Mouse (Mus musculus): ENCODE data around the gene Pnpla3. TPM values are rescaled to one million over a fixed set of nuclear protein-coding genes. Genes with fewer than 3 reads are reported as not detected.

Gene Pnpla3
- polyA plus RNA-seq, 1 experiment from 2014 or later = 6.0 TPM

- ATAC-seq = no peak
- Histone ChIP-seq H3K36me3 (ENCODE audit: control insufficient read depth, insufficient read depth, low read length) (no peaks in the 10 kb centered on the region), H3K4me3 (ENCODE audit: low read length) (no peak overlapping the region), H3K4me2 (ENCODE audit: low read length) (no peak overlapping the region), H3K27me3 (replicated peaks; ENCODE audit: control insufficient read depth, insufficient read depth, low read length) (no peaks in the 10 kb centered on the region), H3K9ac (ENCODE audit: low read depth, low read length) (no peak overlapping the region), H3K4me1 (ENCODE audit: control insufficient read depth, insufficient read depth, low read depth, low read length) (peaks cover 8% of the 10 kb centered on the region), H3K27ac (ENCODE audit: low read depth, low read length) (no peak overlapping the region), H3K9me3 (ENCODE audit: control insufficient read depth, low read length) (no peaks in the 10 kb centered on the region)
- WGBS = 48% methylated on average over 3 of the region's 3 CpGs
These were observed 22.2 kb downstream of the Pnpla3 start for GRCm38 (mm10) chr15:84189881-84190280.

GRCm38 (mm10) chr15:84191724-84192057 lies 24.1 kb downstream of the Pnpla3 start:
- Histone ChIP-seq H3K36me3 (ENCODE audit: control insufficient read depth, insufficient read depth, low read length) (peaks cover 5% of the 10 kb centered on the region; the same call in 1 of the 2 replicates), H3K4me3 (ENCODE audit: low read length) (peak overlapping the region; percentile 68), H3K9ac (ENCODE audit: low read depth, low read length) (peak overlapping the region; percentile 78), H3K4me1 (ENCODE audit: control insufficient read depth, insufficient read depth, low read depth, low read length) (peaks cover 8% of the 10 kb centered on the region), H3K4me2 (ENCODE audit: low read length) (peak overlapping the region; percentile 63), H3K9me3 (ENCODE audit: control insufficient read depth, low read length) (no peaks in the 10 kb centered on the region), H3K27me3 (replicated peaks; ENCODE audit: control insufficient read depth, insufficient read depth, low read length) (no peaks in the 10 kb centered on the region), H3K27ac (ENCODE audit: low read depth, low read length) (peak overlapping the region; percentile 78)
- under 1% methylated on average over 9 of the region's 9 CpGs for WGBS
- ATAC-seq = peak; percentile 71

- Histone ChIP-seq H3K27ac (ENCODE audit: low read depth, low read length) (peak within 1 kb of the TSS; percentile 85), H3K4me1 (ENCODE audit: control insufficient read depth, insufficient read depth, low read depth, low read length) (peaks cover 8% of the 10 kb centered on the region), H3K27me3 (replicated peaks; ENCODE audit: control insufficient read depth, insufficient read depth, low read length) (no peaks in the 10 kb centered on the region), H3K4me2 (ENCODE audit: low read length) (peak within 1 kb of the TSS; percentile 63), H3K9me3 (ENCODE audit: control insufficient read depth, low read length) (no peaks in the 10 kb centered on the region), H3K9ac (ENCODE audit: low read depth, low read length) (peak within 1 kb of the TSS; percentile 79), H3K4me3 (ENCODE audit: low read length) (peak within 1 kb of the TSS; percentile 68), H3K36me3 (ENCODE audit: control insufficient read depth, insufficient read depth, low read length) (peaks cover 10% of the 10 kb centered on the region)
- 6% methylated on average over 46 of the region's 48 CpGs for WGBS
- peak; percentile 99 for ATAC-seq
These were observed 24.6 kb downstream of the Pnpla3 start, which contains the start of gene Samm50 for GRCm38 (mm10) chr15:84192058-84192791. Gene Samm50, plus strand, starts transcription at chr15:84192241.

- no peak overlapping the region for H3K27ac ChIP-seq (ENCODE audit: low read depth, low read length)
- no peaks in the 10 kb centered on the region for H3K27me3 ChIP-seq (replicated peaks; ENCODE audit: control insufficient read depth, insufficient read depth, low read length)
- H3K4me1 ChIP-seq (ENCODE audit: control insufficient read depth, insufficient read depth, low read depth, low read length) = peaks cover 8% of the 10 kb centered on the region
- no peak for ATAC-seq
- H3K4me3 ChIP-seq (ENCODE audit: low read length) = no peak overlapping the region
- no peaks in the 10 kb centered on the region for H3K9me3 ChIP-seq (ENCODE audit: control insufficient read depth, low read length)
- no peak overlapping the region for H3K4me2 ChIP-seq (ENCODE audit: low read length)
- peaks cover 44% of the 10 kb centered on the region for H3K36me3 ChIP-seq (ENCODE audit: control insufficient read depth, insufficient read depth, low read length)
- H3K9ac ChIP-seq (ENCODE audit: low read depth, low read length) = no peak overlapping the region
- WGBS = 92% methylated on average over 8 of the region's 8 CpGs
These were observed 29.0 kb downstream of the Pnpla3 start for GRCm38 (mm10) chr15:84196486-84197165.

- Histone ChIP-seq H3K9ac (ENCODE audit: low read depth, low read length) (no peak overlapping the region), H3K4me2 (ENCODE audit: low read length) (no peak overlapping the region), H3K9me3 (ENCODE audit: control insufficient read depth, low read length) (no peaks in the 10 kb centered on the region), H3K27ac (ENCODE audit: low read depth, low read length) (no peak overlapping the region), H3K4me3 (ENCODE audit: low read length) (no peak overlapping the region), H3K27me3 (replicated peaks; ENCODE audit: control insufficient read depth, insufficient read depth, low read length) (no peaks in the 10 kb centered on the region), H3K36me3 (ENCODE audit: control insufficient read depth, insufficient read depth, low read length) (peaks cover 48% of the 10 kb centered on the region), H3K4me1 (ENCODE audit: control insufficient read depth, insufficient read depth, low read depth, low read length) (peaks cover under 1% of the 10 kb centered on the region)
- 98% methylated on average over 4 of the region's 4 CpGs for WGBS
- ATAC-seq = no peak
These were observed 39.7 kb downstream of the Pnpla3 start for GRCm38 (mm10) chr15:84207327-84207726.

- H3K9me3 ChIP-seq (ENCODE audit: control insufficient read depth, low read length) = no peaks in the 10 kb centered on the region
- no peak overlapping the region for H3K4me2 ChIP-seq (ENCODE audit: low read length)
- peaks cover 35% of the 10 kb centered on the region for H3K36me3 ChIP-seq (ENCODE audit: control insufficient read depth, insufficient read depth, low read length)
- H3K4me3 ChIP-seq (ENCODE audit: low read length) = no peak overlapping the region
- no peak overlapping the region for H3K27ac ChIP-seq (ENCODE audit: low read depth, low read length)
- no peak overlapping the region for H3K9ac ChIP-seq (ENCODE audit: low read depth, low read length)
- whole genome bisulfite sequencing = 91% methylated on average over 11 of the region's 11 CpGs
- no peaks in the 10 kb centered on the region for H3K27me3 ChIP-seq (replicated peaks; ENCODE audit: control insufficient read depth, insufficient read depth, low read length)
- no peak for ATAC-seq
- peaks cover 3% of the 10 kb centered on the region for H3K4me1 ChIP-seq (ENCODE audit: control insufficient read depth, insufficient read depth, low read depth, low read length)
These were observed 42.1 kb downstream of the Pnpla3 start for GRCm38 (mm10) chr15:84209517-84210412.

- Histone ChIP-seq H3K4me1 (ENCODE audit: control insufficient read depth, insufficient read depth, low read depth, low read length) (peaks cover 3% of the 10 kb centered on the region), H3K9me3 (ENCODE audit: control insufficient read depth, low read length) (no peaks in the 10 kb centered on the region), H3K27ac (ENCODE audit: low read depth, low read length) (no peak overlapping the region), H3K4me2 (ENCODE audit: low read length) (no peak overlapping the region), H3K9ac (ENCODE audit: low read depth, low read length) (no peak overlapping the region), H3K36me3 (ENCODE audit: control insufficient read depth, insufficient read depth, low read length) (peaks cover 32% of the 10 kb centered on the region), H3K4me3 (ENCODE audit: low read length) (no peak overlapping the region), H3K27me3 (replicated peaks; ENCODE audit: control insufficient read depth, insufficient read depth, low read length) (no peaks in the 10 kb centered on the region)
- no peak for ATAC-seq
- 97% methylated on average over 13 of the region's 13 CpGs for WGBS
These were observed 42.8 kb downstream of the Pnpla3 start for GRCm38 (mm10) chr15:84210461-84210860.

GRCm38 (mm10) chr15:84210941-84211340 lies 43.3 kb downstream of the Pnpla3 start:
- Histone ChIP-seq H3K9ac (ENCODE audit: low read depth, low read length) (no peak overlapping the region), H3K27me3 (replicated peaks; ENCODE audit: control insufficient read depth, insufficient read depth, low read length) (no peaks in the 10 kb centered on the region), H3K4me1 (ENCODE audit: control insufficient read depth, insufficient read depth, low read depth, low read length) (peaks cover 3% of the 10 kb centered on the region), H3K36me3 (ENCODE audit: control insufficient read depth, insufficient read depth, low read length) (peaks cover 31% of the 10 kb centered on the region), H3K9me3 (ENCODE audit: control insufficient read depth, low read length) (no peaks in the 10 kb centered on the region), H3K4me3 (ENCODE audit: low read length) (no peak overlapping the region), H3K27ac (ENCODE audit: low read depth, low read length) (no peak overlapping the region), H3K4me2 (ENCODE audit: low read length) (no peak overlapping the region)
- ATAC-seq = no peak
- 92% methylated on average over 13 of the region's 13 CpGs for WGBS

GRCm38 (mm10) chr15:84211564-84211963 lies 43.9 kb downstream of the Pnpla3 start:
- WGBS = 67% methylated on average over 4 of the region's 4 CpGs
- H3K36me3 ChIP-seq (ENCODE audit: control insufficient read depth, insufficient read depth, low read length) = peaks cover 25% of the 10 kb centered on the region
- H3K9me3 ChIP-seq (ENCODE audit: control insufficient read depth, low read length) = no peaks in the 10 kb centered on the region
- H3K27ac ChIP-seq (ENCODE audit: low read depth, low read length) = no peak overlapping the region
- H3K9ac ChIP-seq (ENCODE audit: low read depth, low read length) = no peak overlapping the region
- H3K4me2 ChIP-seq (ENCODE audit: low read length) = no peak overlapping the region
- no peaks in the 10 kb centered on the region for H3K27me3 ChIP-seq (replicated peaks; ENCODE audit: control insufficient read depth, insufficient read depth, low read length)
- no peak for ATAC-seq
- no peak overlapping the region for H3K4me3 ChIP-seq (ENCODE audit: low read length)
- peaks cover 8% of the 10 kb centered on the region for H3K4me1 ChIP-seq (ENCODE audit: control insufficient read depth, insufficient read depth, low read depth, low read length)
